Comparison of ENCODE assay signal across 14 mouse cellular contexts in genomic region chr13:111397061-111397460, GRCm38 (mm10).
DNase-seq lines count a peak whose midpoint lies in the region; ATAC-seq and TF ChIP-seq lines count a peak whose summit lies in the region.
"Had no signal": no experiment of that assay in that cellular context is flagged by ENCODE, and none has a peak within 500 bp of the region (broad histone marks: within the 10 kb centered on the region; RNA-seq: fewer than 3 reads in every experiment).

No protein-coding gene starts in this region.

- no peak for TF ChIP-seq CTCF in E14TG2a.4 (conservative IDR thresholded peaks at IDR 0.05; ENCODE audit: low read length)

- H3K4me2 ChIP-seq in forebrain, embryonic 16.5 days (ENCODE audit: low read length): no peak overlapping the region
- no peak overlapping the region for H3K4me2 ChIP-seq in forebrain, embryonic 12.5 days
- peak overlapping the region; percentile 33 for H3K4me2 ChIP-seq in lung, embryonic 15.5 days
- H3K4me2 ChIP-seq in liver, embryonic 13.5 days: peak overlapping the region; percentile 29
- H3K4me2 ChIP-seq: embryonic facial prominence, embryonic 12.5 days; limb, embryonic 12.5 days had no signal

- H3K27ac ChIP-seq in forebrain, embryonic 16.5 days (ENCODE audit: low read length): no peak overlapping the region
- no peak overlapping the region for H3K27ac ChIP-seq in forebrain, embryonic 12.5 days
- H3K27ac ChIP-seq in lung, embryonic 15.5 days: peak overlapping the region; percentile 78
- no peak overlapping the region for H3K27ac ChIP-seq in liver, embryonic 13.5 days
- H3K27ac ChIP-seq: embryonic facial prominence, embryonic 12.5 days; hindbrain, postnatal 0 days; limb, embryonic 12.5 days had no signal

- H3K27me3 ChIP-seq in forebrain, embryonic 16.5 days (replicated peaks; ENCODE audit: control insufficient read depth, insufficient read depth, low read length): no peaks in the 10 kb centered on the region
- no peaks in the 10 kb centered on the region for H3K27me3 ChIP-seq in forebrain, embryonic 12.5 days
- no peaks in the 10 kb centered on the region for H3K27me3 ChIP-seq in lung, embryonic 15.5 days
- peaks cover 6% of the 10 kb centered on the region; the same call in 1 of the 2 replicates for H3K27me3 ChIP-seq in E14TG2a.4 (ENCODE audit: insufficient read depth, low read length)
- H3K27me3 ChIP-seq in liver, embryonic 13.5 days: no peaks in the 10 kb centered on the region
- H3K27me3 ChIP-seq: embryonic facial prominence, embryonic 12.5 days had no signal

- peaks cover 3% of the 10 kb centered on the region; the same call in 1 of the 2 replicates for H3K4me1 ChIP-seq in forebrain, embryonic 16.5 days (replicated peaks; ENCODE audit: control insufficient read depth, insufficient read depth, low read length)
- peaks cover 7% of the 10 kb centered on the region; the same call in 1 of the 2 replicates for H3K4me1 ChIP-seq in forebrain, embryonic 12.5 days
- peaks cover 36% of the 10 kb centered on the region for H3K4me1 ChIP-seq in lung, embryonic 15.5 days
- H3K4me1 ChIP-seq in E14TG2a.4 (replicated peaks; ENCODE audit: low read depth, low read length): peaks cover 44% of the 10 kb centered on the region
- H3K4me1 ChIP-seq in liver, embryonic 13.5 days (replicated peaks): peaks cover 14% of the 10 kb centered on the region

- DNase-seq in lung, postnatal 25 days (ENCODE audit: low spot score): no peak
- no peak for DNase-seq in liver, embryonic 13.5 days
- DNase-seq in adrenal gland, adult 18-20 months (ENCODE audit: low spot score in 2 of 2): no peak
- no peak for DNase-seq in adrenal gland, postnatal 4 days (ENCODE audit: low spot score in 2 of 2)
- DNase-seq: cerebellum, postnatal 25 days had no signal

- H3K4me3 ChIP-seq in forebrain, embryonic 16.5 days (replicated peaks; ENCODE audit: low read length): no peak overlapping the region
- no peak overlapping the region for H3K4me3 ChIP-seq in forebrain, embryonic 12.5 days (replicated peaks)
- no peak overlapping the region for H3K4me3 ChIP-seq in lung, embryonic 15.5 days
- 0 out of 2 replicates have a peak overlapping the region, but pooled peaks have one; percentile 4 for H3K4me3 ChIP-seq in E14TG2a.4 (replicated peaks; ENCODE audit: low read length)
- no peak overlapping the region for H3K4me3 ChIP-seq in liver, embryonic 13.5 days (replicated peaks)
- H3K4me3 ChIP-seq: embryonic facial prominence, embryonic 12.5 days; limb, embryonic 12.5 days; myocyte had no signal

- no peaks in the 10 kb centered on the region for H3K36me3 ChIP-seq in forebrain, embryonic 16.5 days (ENCODE audit: control insufficient read depth, insufficient read depth)
- no peaks in the 10 kb centered on the region for H3K36me3 ChIP-seq in forebrain, embryonic 12.5 days (replicated peaks)
- no peaks in the 10 kb centered on the region for H3K36me3 ChIP-seq in lung, embryonic 15.5 days
- no peaks in the 10 kb centered on the region for H3K36me3 ChIP-seq in E14TG2a.4 (ENCODE audit: insufficient read depth, low read length)
- no peaks in the 10 kb centered on the region for H3K36me3 ChIP-seq in liver, embryonic 13.5 days
- H3K36me3 ChIP-seq: embryonic facial prominence, embryonic 12.5 days; G1E; limb, embryonic 12.5 days had no signal

- H3K9ac ChIP-seq in forebrain, embryonic 16.5 days (replicated peaks; ENCODE audit: low read depth, low read length): no peak overlapping the region
- H3K9ac ChIP-seq in forebrain, embryonic 12.5 days: no peak overlapping the region
- no peak overlapping the region for H3K9ac ChIP-seq in lung, embryonic 15.5 days
- H3K9ac ChIP-seq in liver, embryonic 13.5 days: no peak overlapping the region
- H3K9ac ChIP-seq: embryonic facial prominence, embryonic 12.5 days; limb, embryonic 12.5 days had no signal

- 59% methylated on average over 7 of the region's 7 CpGs for WGBS in forebrain, embryonic 16.5 days
- WGBS in forebrain, embryonic 12.5 days: 67% methylated on average over 7 of the region's 7 CpGs
- 9% methylated on average over 7 of the region's 7 CpGs for WGBS in lung, embryonic 15.5 days
- WGBS in liver, embryonic 13.5 days (ENCODE audit: insufficient replicate concordance): 28% methylated on average over 7 of the region's 7 CpGs

- ATAC-seq in forebrain, embryonic 16.5 days: 0 out of 2 replicates have a peak, but pooled peaks have one; percentile 26
- no peak for ATAC-seq in forebrain, embryonic 12.5 days (ENCODE audit: low FRiP score)
- ATAC-seq in lung, embryonic 15.5 days (ENCODE audit: borderline replicate concordance, extremely low read depth, low FRiP score, low TSS enrichment): no peak
- ATAC-seq in liver, embryonic 13.5 days (ENCODE audit: low read depth): peak; percentile 16; the same call in 1 of the 2 replicates

- H3K9me3 ChIP-seq in forebrain, embryonic 16.5 days (ENCODE audit: control insufficient read depth, low read length): no peaks in the 10 kb centered on the region
- no peaks in the 10 kb centered on the region for H3K9me3 ChIP-seq in forebrain, embryonic 12.5 days
- no peaks in the 10 kb centered on the region for H3K9me3 ChIP-seq in lung, embryonic 15.5 days
- H3K9me3 ChIP-seq in E14TG2a.4 (ENCODE audit: low read length): no peaks in the 10 kb centered on the region
- H3K9me3 ChIP-seq in liver, embryonic 13.5 days (replicated peaks): no peaks in the 10 kb centered on the region
- H3K9me3 ChIP-seq: embryonic facial prominence, embryonic 12.5 days; G1E; limb, embryonic 12.5 days had no signal

Comparison
In these comparisons a context has a peak if more than half of its experiments do, and no peak if none do; other contexts are left out.
1. ATAC-seq: peak in forebrain, embryonic 16.5 days (single experiment) and liver, embryonic 13.5 days (single experiment); none in forebrain, embryonic 12.5 days (single experiment) and lung, embryonic 15.5 days (single experiment).
2. H3K4me2 ChIP-seq: peak in lung, embryonic 15.5 days (single experiment) and liver, embryonic 13.5 days (single experiment); none in forebrain, embryonic 16.5 days (single experiment) and forebrain, embryonic 12.5 days (single experiment).